Mouse (Mus musculus) lung, adult 2 months (tissue): ENCODE results near the gene Tmem63b.

Experiments
- CTCF ChIP-seq: fragments of 200-500 bp; IDR thresholded peaks from 2 replicates; pipeline ENCODE4 v1.5.1; 2011; ENCODE audit warnings: mild to moderate bottlenecking, low read length, control low read depth; ENCODE audit not compliant: insufficient read depth
- POLR2A ChIP-seq: fragments of 200-500 bp; IDR thresholded peaks from 2 replicates; pipeline ENCODE4 v1.6.1; 2011; ENCODE audit warnings: low read depth, mild to moderate bottlenecking, control low read depth, low read length, borderline replicate concordance; ENCODE audit errors: extremely low read depth

DNA sequence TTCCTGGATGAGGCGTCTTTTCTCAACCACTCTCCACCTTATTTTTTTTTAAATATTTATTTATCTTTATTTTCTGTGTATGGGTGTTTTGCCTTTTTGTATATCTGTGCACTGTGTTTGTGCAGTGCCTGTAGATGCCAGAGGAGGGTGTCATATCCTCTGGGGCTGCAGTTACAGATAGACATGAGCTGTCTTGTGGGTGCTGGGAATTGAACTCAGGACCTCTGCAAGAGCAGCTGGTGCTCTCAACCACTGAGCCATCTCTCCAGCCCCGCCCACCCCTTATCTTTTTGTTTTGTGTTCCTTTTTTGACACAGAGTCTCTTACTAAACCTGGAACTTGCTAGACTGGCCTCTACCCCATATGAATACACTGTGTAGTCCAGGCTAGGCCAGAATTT, 40.8 kb upstream of the Tmem63b start:
- no peak for TF ChIP-seq POLR2A
- TF ChIP-seq CTCF, result no peak
